Mouse (Mus musculus): ENCODE results near the gene Golga5. TPM values are rescaled to one million over a fixed set of nuclear protein-coding genes. Genes with fewer than 3 reads are reported as not detected.

The Golga5 gene
- total and polyA plus RNA-seq, 3 experiments: 29.5 to 35.7 (median 35.5) TPM

GRCm38 (mm10) chr12:102451126-102451851 lies 17.6 kb upstream of the Golga5 start (continued):
- no peak for TF ChIP-seq ZKSCAN1 (IDR thresholded peaks at IDR 0.05; ENCODE audit: borderline replicate concordance, low read depth, low read length)

DNA sequence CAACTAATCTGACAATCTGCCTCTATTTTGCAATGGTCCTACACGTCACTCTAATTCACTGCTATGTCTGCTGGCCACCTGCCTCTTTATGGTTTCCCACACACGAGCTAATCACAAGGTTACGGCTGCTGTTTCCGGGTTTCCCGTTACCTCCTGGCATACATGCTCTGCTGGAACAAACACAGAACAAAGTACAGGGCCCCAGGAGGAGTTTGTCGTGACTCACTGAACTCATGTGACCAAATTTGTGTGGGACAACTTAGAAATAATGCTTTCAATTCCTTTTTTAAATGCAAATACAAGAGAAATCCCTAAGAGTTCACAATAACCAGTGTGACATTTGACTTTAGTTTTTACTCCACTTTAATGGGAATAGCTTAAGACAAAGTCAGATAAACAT lies 15.4 kb upstream of the Golga5 start:
- dilution Hi-C loops (cut with MboI; ENCODE audit: extremely low pct_ligation_motif_present, extremely low pct_unique_long_range_greater_than_20kb, low sequenced_read_pairs): no loop called here
- TF ChIP-seq MAX (IDR thresholded peaks at IDR 0.05; ENCODE audit: low read length): peak; percentile 48; the same call in 1 of the 2 replicates
- TF ChIP-seq IRF4 (IDR thresholded peaks at IDR 0.05; ENCODE audit: low read depth, low read length): peak; percentile 88
- TF ChIP-seq CHD1 (IDR thresholded peaks at IDR 0.05; ENCODE audit: low read depth, low read length): no peak
- peak; percentile 70; the same call in 1 of the 2 replicates for TF ChIP-seq TCF12 (IDR thresholded peaks at IDR 0.05; ENCODE audit: low read depth, low read length)
- TF ChIP-seq KAT2A (IDR thresholded peaks at IDR 0.05; ENCODE audit: insufficient replicate concordance, low read length): no peak
- no peak for TF ChIP-seq RAD21 (IDR thresholded peaks at IDR 0.05; ENCODE audit: low read depth, low read length)
- no peak for TF ChIP-seq NRF1 (IDR thresholded peaks at IDR 0.05; ENCODE audit: low read depth, low read length)
- 0 out of 2 replicates have a peak, but pooled peaks have one; percentile 10 for TF ChIP-seq JUN (IDR thresholded peaks at IDR 0.05; ENCODE audit: insufficient read depth, low read depth, low read length)
- TF ChIP-seq SIN3A (IDR thresholded peaks at IDR 0.05; ENCODE audit: low read length): 0 out of 2 replicates have a peak, but pooled peaks have one; percentile 36
- no peak for TF ChIP-seq UBTF (IDR thresholded peaks at IDR 0.05; ENCODE audit: low read depth, low read length)
- peak; percentile 23 for TF ChIP-seq USF1 (IDR thresholded peaks at IDR 0.05; ENCODE audit: low read depth, low read length)
- TF ChIP-seq ZMIZ1 (IDR thresholded peaks at IDR 0.05; ENCODE audit: low read depth, low read length): no peak
- TF ChIP-seq MEF2A (IDR thresholded peaks at IDR 0.05; ENCODE audit: borderline replicate concordance, low read depth, low read length): peak; percentile 76; the same call in 1 of the 2 replicates
- 0 out of 2 replicates have a peak, but pooled peaks have one; percentile 48 for TF ChIP-seq MXI1 (IDR thresholded peaks at IDR 0.05; ENCODE audit: low read depth, low read length)
- TF ChIP-seq MAZ (IDR thresholded peaks at IDR 0.05; ENCODE audit: low read depth, low read length): no peak
- TF ChIP-seq NELFE (IDR thresholded peaks at IDR 0.05; ENCODE audit: low read depth, low read length): no peak
- no peak for TF ChIP-seq ZNF384 (IDR thresholded peaks at IDR 0.05; ENCODE audit: low read depth, low read length)
- TF ChIP-seq ZKSCAN1 (IDR thresholded peaks at IDR 0.05; ENCODE audit: borderline replicate concordance, low read depth, low read length): no peak
- no peak for TF ChIP-seq MAFK (IDR thresholded peaks at IDR 0.05; ENCODE audit: insufficient replicate concordance, low read length)
- no peak for TF ChIP-seq ZC3H11A (IDR thresholded peaks at IDR 0.05; ENCODE audit: low read depth, low read length)
- no peak; the same call in 1 of the 2 replicates for TF ChIP-seq CHD2 (IDR thresholded peaks at IDR 0.05; ENCODE audit: low read length)
- no peak for TF ChIP-seq HCFC1 (IDR thresholded peaks at IDR 0.05; ENCODE audit: low read depth, low read length)
- peak; percentile 75; the same call in 1 of the 2 replicates for TF ChIP-seq JUND (conservative IDR thresholded peaks at IDR 0.05; ENCODE audit: low read depth, low read length)
- TF ChIP-seq SMC3 (IDR thresholded peaks at IDR 0.05; ENCODE audit: low read depth, low read length): no peak
- no peak for TF ChIP-seq GABPA (IDR thresholded peaks at IDR 0.05; ENCODE audit: insufficient replicate concordance, low read depth, low read length)
- peak; percentile 48; the same call in 1 of the 2 replicates for TF ChIP-seq MYC (IDR thresholded peaks at IDR 0.05; ENCODE audit: low read depth, low read length)
- no peak for TF ChIP-seq POLR2AphosphoS2 (IDR thresholded peaks at IDR 0.05; ENCODE audit: low read depth, low read length)
- peak; percentile 63; the same call in 1 of the 2 replicates for TF ChIP-seq RCOR1 (conservative IDR thresholded peaks at IDR 0.05; ENCODE audit: low read depth, low read length)
- TF ChIP-seq EP300 (IDR thresholded peaks at IDR 0.05; ENCODE audit: low read length): peak; percentile 89
- no peak for TF ChIP-seq E2F4 (IDR thresholded peaks at IDR 0.05; ENCODE audit: insufficient replicate concordance, low read depth, low read length)
- TF ChIP-seq POLR2A (IDR thresholded peaks at IDR 0.05; ENCODE audit: low read depth, low read length): no peak
- no peak for TF ChIP-seq TBP (conservative IDR thresholded peaks at IDR 0.05; ENCODE audit: low read depth, low read length)
- no peak for TF ChIP-seq PAX5 (IDR thresholded peaks at IDR 0.05; ENCODE audit: low read length)
- peak; percentile 93 for TF ChIP-seq ETS1 (conservative IDR thresholded peaks at IDR 0.05; ENCODE audit: low read depth, low read length)
- TF ChIP-seq BHLHE40 (IDR thresholded peaks at IDR 0.05; ENCODE audit: low read depth, low read length): peak; percentile 96
- no peak for TF ChIP-seq CTCF (conservative IDR thresholded peaks at IDR 0.05 in 1 of 2, IDR thresholded peaks at IDR 0.05 in 1 of 2; ENCODE audit: low read depth in 2 of 2, low read length in 2 of 2)

More for the DNA sequence above, 15.4 kb upstream of the Golga5 start:
- H3K4me2 ChIP-seq (ENCODE audit: insufficient read depth, low read depth, poor library complexity, severe bottlenecking): peak overlapping the region; percentile 33
- H3K4me3 ChIP-seq (replicated peaks in 1 of 3; ENCODE audit: low read depth in 2 of 3, low read length in 2 of 3, poor library complexity in 1 of 3): no peak overlapping the region
- H3K27me3 ChIP-seq (replicated peaks): no peaks in the 10 kb centered on the region
- DNase-seq (ENCODE audit: extremely low read depth): peak; percentile 88
- H3K36me3 ChIP-seq (replicated peaks in 1 of 2; ENCODE audit: control insufficient read depth in 1 of 2, insufficient read depth in 1 of 2, low read length in 1 of 2): no peaks in the 10 kb centered on the region
- H3K4me1 ChIP-seq (ENCODE audit: control insufficient read depth in 1 of 2, insufficient read depth in 2 of 2): peaks cover 20 to 58% of the 10 kb centered on the region in 2 experiments
- no peaks in the 10 kb centered on the region for H3K79me2 ChIP-seq (replicated peaks; ENCODE audit: control insufficient read depth, extremely low read depth, insufficient read depth, poor library complexity, severe bottlenecking)
- in situ Hi-C loops (cut with MboI; ENCODE audit: low pct_ligation_motif_present, low pct_unique_long_range_greater_than_20kb, low sequenced_read_pairs): loop anchor here (5.0 kb wide), 1 partner anchor 56 kb away; no protein-coding TSS in a partner anchor
- peak overlapping the region; percentile 50; the same call in 1 of the 2 replicates for H3K27ac ChIP-seq (ENCODE audit: insufficient read depth, low read depth)
- no peak overlapping the region for H3K9ac ChIP-seq (ENCODE audit: insufficient read depth, low read depth)
- no peaks in the 10 kb centered on the region for H3K9me3 ChIP-seq (replicated peaks; ENCODE audit: low read length)
